Mouse (Mus musculus): ENCODE measurements around the gene Fam227a. TPM values are rescaled to one million over a fixed set of nuclear protein-coding genes. Genes with fewer than 3 reads are reported as not detected.

Gene Fam227a
- polyA plus RNA-seq, 1 experiment from 2014 or later, result 6.0 TPM

DNA sequence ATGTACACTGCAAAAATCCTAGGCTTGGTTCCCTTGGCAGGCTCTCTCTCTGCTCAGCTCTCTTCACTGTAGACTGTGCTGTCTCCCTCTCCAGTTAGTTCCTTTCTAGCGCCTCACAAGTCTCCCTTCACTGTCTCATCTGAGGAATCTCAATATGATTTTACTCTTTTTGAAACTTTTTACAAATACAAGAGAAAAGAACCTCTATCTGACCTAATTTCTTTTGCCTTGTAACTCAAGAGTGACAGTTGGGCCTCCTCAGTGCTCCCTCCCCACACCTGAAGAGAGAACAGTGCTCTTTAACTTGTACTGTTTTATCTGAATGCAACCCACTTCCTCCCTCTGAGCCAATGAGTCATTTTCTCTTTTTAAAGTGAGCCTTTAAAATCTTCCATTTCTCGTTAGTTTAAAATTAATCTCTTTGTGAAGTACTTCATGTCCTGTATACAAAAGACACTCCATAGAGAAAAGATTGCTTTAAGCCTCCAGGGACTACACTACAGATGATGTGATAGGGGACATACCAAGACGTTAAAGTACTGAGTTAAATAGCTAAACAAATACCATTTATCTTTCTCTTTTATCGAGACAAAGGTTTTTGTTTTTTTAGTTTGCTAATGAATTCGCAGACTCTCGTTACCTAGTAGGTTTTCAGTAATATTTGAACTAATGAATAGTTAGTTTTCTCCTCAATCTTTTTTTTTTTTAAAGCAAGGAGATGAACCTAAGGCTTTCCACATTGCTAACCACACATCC is 80.9 kb downstream of the Fam227a start:
- Histone ChIP-seq H3K4me2 (replicated peaks; ENCODE audit: low read depth, low read length) (no peak overlapping the region), H3K9me3 (ENCODE audit: control insufficient read depth, low read length) (no peaks in the 10 kb centered on the region), H3K9ac (ENCODE audit: low read depth, low read length) (no peak overlapping the region), H3K4me1 (replicated peaks; ENCODE audit: control insufficient read depth, insufficient read depth, low read length) (no peaks in the 10 kb centered on the region), H3K27ac (ENCODE audit: low read depth, low read length) (no peak overlapping the region), H3K4me3 (ENCODE audit: low read depth, low read length) (no peak overlapping the region), H3K27me3 (ENCODE audit: control insufficient read depth, insufficient read depth, low read length) (no peaks in the 10 kb centered on the region), H3K36me3 (ENCODE audit: control insufficient read depth, insufficient read depth, low read length) (no peaks in the 10 kb centered on the region)
- ATAC-seq (ENCODE audit: low FRiP score) (no peak), DNase-seq (ENCODE audit: low spot score) (no peak)
- WGBS, result 80% methylated on average over 6 of the region's 6 CpGs

GRCm38 (mm10) chr15:79576947-79577346 is 81.8 kb downstream of the Fam227a start:
- 95% methylated on average over 2 of the region's 2 CpGs for WGBS
- no peak overlapping the region for H3K4me2 ChIP-seq (replicated peaks; ENCODE audit: low read depth, low read length)
- DNase-seq (ENCODE audit: low spot score), result no peak
- ATAC-seq (ENCODE audit: low FRiP score), result no peak
- no peaks in the 10 kb centered on the region for H3K4me1 ChIP-seq (replicated peaks; ENCODE audit: control insufficient read depth, insufficient read depth, low read length)
- no peak overlapping the region for H3K27ac ChIP-seq (ENCODE audit: low read depth, low read length)
- no peaks in the 10 kb centered on the region for H3K9me3 ChIP-seq (ENCODE audit: control insufficient read depth, low read length)
- no peaks in the 10 kb centered on the region for H3K36me3 ChIP-seq (ENCODE audit: control insufficient read depth, insufficient read depth, low read length)
- H3K4me3 ChIP-seq (ENCODE audit: low read depth, low read length), result no peak overlapping the region
- no peak overlapping the region for H3K9ac ChIP-seq (ENCODE audit: low read depth, low read length)
- no peaks in the 10 kb centered on the region for H3K27me3 ChIP-seq (ENCODE audit: control insufficient read depth, insufficient read depth, low read length)

DNA sequence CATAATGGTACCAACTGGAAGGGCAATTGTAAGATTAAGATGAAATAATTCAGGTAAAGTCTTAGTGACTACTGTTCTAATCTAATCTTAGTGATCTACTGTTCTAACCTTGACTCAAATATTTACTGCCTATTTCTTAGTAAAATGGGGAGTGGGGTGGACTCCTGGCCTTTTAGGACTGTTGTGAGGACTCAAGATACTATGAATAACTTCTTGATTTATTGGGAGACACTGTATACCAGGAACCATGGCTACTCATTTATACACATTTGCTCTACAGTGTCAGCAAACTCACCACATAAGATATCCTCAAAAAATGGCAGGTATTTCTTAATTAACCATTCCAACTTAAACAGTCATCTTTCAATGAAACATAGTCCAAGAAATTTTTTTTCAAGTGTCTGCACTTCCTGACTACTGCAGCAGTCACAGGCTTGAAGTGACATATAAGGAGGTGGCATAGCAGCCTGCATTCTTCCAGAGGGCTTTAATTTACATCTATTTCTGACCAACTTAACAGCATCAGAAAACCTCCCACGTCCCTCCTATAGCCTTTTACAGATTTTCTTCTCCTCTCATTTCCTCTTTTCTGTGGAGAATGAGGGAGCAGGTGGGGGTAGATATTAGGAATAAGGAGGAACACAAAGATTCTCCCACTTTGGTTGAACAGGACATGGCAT is 83.1 kb downstream of the Fam227a start:
- ATAC-seq (ENCODE audit: low FRiP score), result no peak
- no peaks in the 10 kb centered on the region for H3K9me3 ChIP-seq (ENCODE audit: control insufficient read depth, low read length)
- DNase-seq (ENCODE audit: low spot score), result no peak
- no peak overlapping the region for H3K27ac ChIP-seq (ENCODE audit: low read depth, low read length)
- no peak overlapping the region for H3K4me2 ChIP-seq (replicated peaks; ENCODE audit: low read depth, low read length)
- no peaks in the 10 kb centered on the region for H3K4me1 ChIP-seq (replicated peaks; ENCODE audit: control insufficient read depth, insufficient read depth, low read length)
- no peaks in the 10 kb centered on the region for H3K36me3 ChIP-seq (ENCODE audit: control insufficient read depth, insufficient read depth, low read length)
- WGBS, result 43% methylated on average over 1 of the region's 1 CpGs
- no peak overlapping the region for H3K4me3 ChIP-seq (ENCODE audit: low read depth, low read length)
- no peak overlapping the region for H3K9ac ChIP-seq (ENCODE audit: low read depth, low read length)
- no peaks in the 10 kb centered on the region for H3K27me3 ChIP-seq (ENCODE audit: control insufficient read depth, insufficient read depth, low read length)

DNA sequence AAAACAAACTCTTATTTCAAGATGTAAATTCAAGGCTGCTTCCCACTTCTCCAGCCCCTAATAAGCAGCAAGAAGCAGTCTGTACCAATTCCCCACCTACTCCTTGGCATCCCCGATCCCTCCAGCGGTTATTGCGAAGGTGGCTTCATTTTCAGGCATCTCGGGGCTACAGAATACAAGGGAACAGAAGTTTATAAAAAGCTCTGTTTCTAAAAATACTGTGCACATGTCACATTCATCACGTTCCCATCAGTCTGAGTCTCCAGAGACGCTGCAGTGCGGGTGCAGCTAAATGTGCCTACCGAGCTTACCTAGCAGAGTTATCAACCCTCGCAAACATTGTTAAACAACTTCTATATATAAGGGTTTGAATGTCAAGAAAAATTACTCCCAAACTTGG is 96.3 kb downstream of the Fam227a start:
- 93% methylated on average over 9 of the region's 9 CpGs for WGBS
- no peak for ATAC-seq (ENCODE audit: low FRiP score)
- Histone ChIP-seq H3K27ac (ENCODE audit: low read depth, low read length) (no peak overlapping the region), H3K4me1 (replicated peaks; ENCODE audit: control insufficient read depth, insufficient read depth, low read length) (no peaks in the 10 kb centered on the region), H3K4me3 (ENCODE audit: low read depth, low read length) (no peak overlapping the region), H3K27me3 (ENCODE audit: control insufficient read depth, insufficient read depth, low read length) (no peaks in the 10 kb centered on the region), H3K36me3 (ENCODE audit: control insufficient read depth, insufficient read depth, low read length) (no peaks in the 10 kb centered on the region), H3K9me3 (ENCODE audit: control insufficient read depth, low read length) (no peaks in the 10 kb centered on the region), H3K9ac (ENCODE audit: low read depth, low read length) (no peak overlapping the region), H3K4me2 (replicated peaks; ENCODE audit: low read depth, low read length) (no peak overlapping the region)
- DNase-seq (ENCODE audit: low spot score), result no peak

DNA sequence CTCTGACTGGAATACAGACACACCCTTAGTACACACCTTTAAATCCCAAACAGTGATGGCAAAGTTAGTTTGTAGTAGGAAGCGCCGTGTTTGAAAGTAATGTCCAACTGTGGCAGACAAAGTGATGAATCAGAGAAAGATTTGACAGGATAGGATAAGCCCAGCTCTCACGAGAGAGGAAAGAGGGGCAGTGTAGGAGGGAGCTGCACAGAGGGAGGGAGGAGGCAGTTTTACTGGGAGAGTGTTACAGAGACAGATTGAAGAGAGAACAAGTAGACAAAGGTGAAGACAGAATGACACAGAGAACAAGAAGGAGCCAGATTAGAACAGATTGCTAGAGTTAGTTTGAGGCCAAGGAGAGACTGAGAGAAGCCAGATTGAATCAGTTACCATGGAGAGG is 99.1 kb downstream of the Fam227a start:
- H3K4me1 ChIP-seq (replicated peaks; ENCODE audit: control insufficient read depth, insufficient read depth, low read length), result no peaks in the 10 kb centered on the region
- no peak overlapping the region for H3K4me3 ChIP-seq (ENCODE audit: low read depth, low read length)
- no peaks in the 10 kb centered on the region for H3K27me3 ChIP-seq (ENCODE audit: control insufficient read depth, insufficient read depth, low read length)
- H3K4me2 ChIP-seq (replicated peaks; ENCODE audit: low read depth, low read length), result no peak overlapping the region
- no peak overlapping the region for H3K27ac ChIP-seq (ENCODE audit: low read depth, low read length)
- ATAC-seq (ENCODE audit: low FRiP score) (no peak), DNase-seq (ENCODE audit: low spot score) (no peak)
- H3K9me3 ChIP-seq (ENCODE audit: control insufficient read depth, low read length), result no peaks in the 10 kb centered on the region
- 69% methylated on average over 3 of the region's 3 CpGs for WGBS
- no peaks in the 10 kb centered on the region for H3K36me3 ChIP-seq (ENCODE audit: control insufficient read depth, insufficient read depth, low read length)
- H3K9ac ChIP-seq (ENCODE audit: low read depth, low read length), result no peak overlapping the region

Other genes with a start within 250 kb of the Fam227a start
- 193 and 195 TPM in 2 replicates for gene Csnk1e, start 203.4 kb downstream of the Fam227a start, polyA plus RNA-seq (2014; fragmentation: Nextera tagmentation; extraction: Ambion mirVana)
- not detected in 2 replicates for gene Kcnj4, start 153.7 kb downstream of the Fam227a start, polyA plus RNA-seq (2014; fragmentation: Nextera tagmentation; extraction: Ambion mirVana)
- gene Kdelr3, start 142.5 kb downstream of the Fam227a start, polyA plus RNA-seq (2014; fragmentation: Nextera tagmentation; extraction: Ambion mirVana), result 15.8 and 18.3 TPM in 2 replicates
- 87.6 and 116 TPM in 2 replicates for gene Ddx17, start 112.2 kb downstream of the Fam227a start, polyA plus RNA-seq (2014; fragmentation: Nextera tagmentation; extraction: Ambion mirVana)
- gene Dmc1, start 53.8 kb downstream of the Fam227a start, polyA plus RNA-seq (2014; fragmentation: Nextera tagmentation; extraction: Ambion mirVana), result 1.2 and 1.5 TPM in 2 replicates
- gene Cby1, start 243 bp upstream of the Fam227a start, polyA plus RNA-seq (2014; fragmentation: Nextera tagmentation; extraction: Ambion mirVana), result 74.6 and 76.1 TPM in 2 replicates
- 337 and 338 TPM in 2 replicates for gene Tomm22, start 11.9 kb upstream of the Fam227a start, polyA plus RNA-seq (2014; fragmentation: Nextera tagmentation; extraction: Ambion mirVana)
- 12.2 and 14.7 TPM in 2 replicates for gene Josd1, start 29.0 kb upstream of the Fam227a start, polyA plus RNA-seq (2014; fragmentation: Nextera tagmentation; extraction: Ambion mirVana)
- gene Gtpbp1, start 31.9 kb upstream of the Fam227a start, polyA plus RNA-seq (2014; fragmentation: Nextera tagmentation; extraction: Ambion mirVana), result 28.1 and 33.9 TPM in 2 replicates
- gene Sun2, start 83.6 kb upstream of the Fam227a start, polyA plus RNA-seq (2014; fragmentation: Nextera tagmentation; extraction: Ambion mirVana), result 4.3 and 9.5 TPM in 2 replicates
- 61.8 and 71.9 TPM in 2 replicates for gene Dnal4, start 118.9 kb upstream of the Fam227a start, polyA plus RNA-seq (2014; fragmentation: Nextera tagmentation; extraction: Ambion mirVana)
- gene Nptxr, start 145.8 kb upstream of the Fam227a start, polyA plus RNA-seq (2014; fragmentation: Nextera tagmentation; extraction: Ambion mirVana), result 1.5 and 1.7 TPM in 2 replicates
- gene Npcd, start 175.3 kb upstream of the Fam227a start, polyA plus RNA-seq (2014; fragmentation: Nextera tagmentation; extraction: Ambion mirVana), result 0.26 TPM in 1 of 2 replicates, not detected in the other
- 10.8 and 14.4 TPM in 2 replicates for gene Cbx6, start 175.7 kb upstream of the Fam227a start, polyA plus RNA-seq (2014; fragmentation: Nextera tagmentation; extraction: Ambion mirVana)
- gene Apobec3, start 232.7 kb upstream of the Fam227a start, polyA plus RNA-seq (2014; fragmentation: Nextera tagmentation; extraction: Ambion mirVana), result 6.0 and 9.3 TPM in 2 replicates